Mouse (Mus musculus): Measurements from ENCODE around the gene Bcas3. TPM values are rescaled to one million over a fixed set of nuclear protein-coding genes. Genes with fewer than 3 reads are reported as not detected.
"Not testable (repeated sequence)": the region's sequence is repeated elsewhere in the genome, so short reads cannot be mapped to it uniquely, and the experiment has no call there.

The Bcas3 gene
- polyA plus RNA-seq, 1 experiment: 25.3 TPM

GRCm38 (mm10) chr11:85492231-85492630, 139.3 kb downstream of the Bcas3 start:
- Histone ChIP-seq H3K4me1 (ENCODE audit: control insufficient read depth, insufficient read depth, insufficient read length) (no peaks in the 10 kb centered on the region), H3K27me3 (ENCODE audit: control insufficient read depth, insufficient read depth, low read length) (no peaks in the 10 kb centered on the region), H3K4me3 (ENCODE audit: extremely low read depth, insufficient read depth, insufficient read length) (no peak overlapping the region), H3K36me3 (ENCODE audit: control insufficient read depth, insufficient read depth, low read length) (0 out of 2 replicates have a peak, but pooled peaks cover 1% of the 10 kb centered on the region), H3K27ac (ENCODE audit: insufficient read depth, low read length) (no peak overlapping the region)
- TF ChIP-seq CTCF (IDR thresholded peaks at IDR 0.05; ENCODE audit: extremely low read depth, insufficient read depth, insufficient read length, insufficient replicate concordance) (no peak), POLR2A (IDR thresholded peaks at IDR 0.05; ENCODE audit: low read depth, low read length) (no peak)
- WGBS: 58% methylated on average over 12 of the region's 12 CpGs
- no peak for DNase-seq (ENCODE audit: low read depth in 1 of 2, low spot score in 2 of 2)

- Histone ChIP-seq H3K36me3 (ENCODE audit: control insufficient read depth, insufficient read depth, low read length) (0 out of 2 replicates have a peak, but pooled peaks cover 1% of the 10 kb centered on the region), H3K27me3 (ENCODE audit: control insufficient read depth, insufficient read depth, low read length) (no peaks in the 10 kb centered on the region), H3K4me3 (ENCODE audit: extremely low read depth, insufficient read depth, insufficient read length) (no peak overlapping the region), H3K27ac (ENCODE audit: insufficient read depth, low read length) (no peak overlapping the region), H3K4me1 (ENCODE audit: control insufficient read depth, insufficient read depth, insufficient read length) (no peaks in the 10 kb centered on the region)
- DNase-seq (ENCODE audit: low read depth in 1 of 2, low spot score in 2 of 2): no peak
- no peak for TF ChIP-seq CTCF (IDR thresholded peaks at IDR 0.05; ENCODE audit: extremely low read depth, insufficient read depth, insufficient read length, insufficient replicate concordance)
- TF ChIP-seq POLR2A (IDR thresholded peaks at IDR 0.05; ENCODE audit: low read depth, low read length): no peak
- 63% methylated on average over 3 of the region's 3 CpGs for WGBS
Observed at GRCm38 (mm10) chr11:85492666-85493065, 139.7 kb downstream of the Bcas3 start.

GRCm38 (mm10) chr11:85499561-85499960, 146.6 kb downstream of the Bcas3 start:
- TF ChIP-seq CTCF (IDR thresholded peaks at IDR 0.05; ENCODE audit: extremely low read depth, insufficient read depth, insufficient read length, insufficient replicate concordance): no peak
- TF ChIP-seq POLR2A (IDR thresholded peaks at IDR 0.05; ENCODE audit: low read depth, low read length): no peak
- Histone ChIP-seq H3K27ac (ENCODE audit: insufficient read depth, low read length) (no peak overlapping the region), H3K36me3 (ENCODE audit: control insufficient read depth, insufficient read depth, low read length) (0 out of 2 replicates have a peak, but pooled peaks cover 1% of the 10 kb centered on the region), H3K4me1 (ENCODE audit: control insufficient read depth, insufficient read depth, insufficient read length) (no peaks in the 10 kb centered on the region), H3K4me3 (ENCODE audit: extremely low read depth, insufficient read depth, insufficient read length) (no peak overlapping the region), H3K27me3 (ENCODE audit: control insufficient read depth, insufficient read depth, low read length) (no peaks in the 10 kb centered on the region)
- no peak for DNase-seq (ENCODE audit: low read depth in 1 of 2, low spot score in 2 of 2)
- 92% methylated on average over 5 of the region's 5 CpGs for WGBS

- Histone ChIP-seq H3K4me1 (ENCODE audit: control insufficient read depth, insufficient read depth, insufficient read length) (no peaks in the 10 kb centered on the region), H3K27me3 (ENCODE audit: control insufficient read depth, insufficient read depth, low read length) (no peaks in the 10 kb centered on the region), H3K36me3 (ENCODE audit: control insufficient read depth, insufficient read depth, low read length) (no peaks in the 10 kb centered on the region), H3K4me3 (ENCODE audit: extremely low read depth, insufficient read depth, insufficient read length) (no peak overlapping the region), H3K27ac (ENCODE audit: insufficient read depth, low read length) (no peak overlapping the region)
- no peak for TF ChIP-seq POLR2A (IDR thresholded peaks at IDR 0.05; ENCODE audit: low read depth, low read length)
- TF ChIP-seq CTCF (IDR thresholded peaks at IDR 0.05; ENCODE audit: extremely low read depth, insufficient read depth, insufficient read length, insufficient replicate concordance): no peak
- WGBS: 84% methylated on average over 3 of the region's 3 CpGs
- no peak for DNase-seq (ENCODE audit: low read depth in 1 of 2, low spot score in 2 of 2)
Observed at GRCm38 (mm10) chr11:85502031-85502430, 149.1 kb downstream of the Bcas3 start.

GRCm38 (mm10) chr11:85504812-85505211, 151.8 kb downstream of the Bcas3 start:
- H3K27me3 ChIP-seq (ENCODE audit: control insufficient read depth, insufficient read depth, low read length); DNase-seq (ENCODE audit: low read depth in 1 of 2, low spot score in 2 of 2); H3K4me3 ChIP-seq (ENCODE audit: extremely low read depth, insufficient read depth, insufficient read length); H3K36me3 ChIP-seq (ENCODE audit: control insufficient read depth, insufficient read depth, low read length); H3K4me1 ChIP-seq (ENCODE audit: control insufficient read depth, insufficient read depth, insufficient read length); H3K27ac ChIP-seq (ENCODE audit: insufficient read depth, low read length): not testable (repeated sequence)
- WGBS: 93% methylated on average over 4 of the region's 4 CpGs

GRCm38 (mm10) chr11:85505811-85506210, 152.8 kb downstream of the Bcas3 start:
- Histone ChIP-seq H3K4me3 (ENCODE audit: extremely low read depth, insufficient read depth, insufficient read length) (no peak overlapping the region), H3K36me3 (ENCODE audit: control insufficient read depth, insufficient read depth, low read length) (no peaks in the 10 kb centered on the region; the same call in 1 of the 2 replicates), H3K27me3 (ENCODE audit: control insufficient read depth, insufficient read depth, low read length) (no peaks in the 10 kb centered on the region), H3K4me1 (ENCODE audit: control insufficient read depth, insufficient read depth, insufficient read length) (no peaks in the 10 kb centered on the region), H3K27ac (ENCODE audit: insufficient read depth, low read length) (no peak overlapping the region)
- no peak for TF ChIP-seq CTCF (IDR thresholded peaks at IDR 0.05; ENCODE audit: extremely low read depth, insufficient read depth, insufficient read length, insufficient replicate concordance)
- TF ChIP-seq POLR2A (IDR thresholded peaks at IDR 0.05; ENCODE audit: low read depth, low read length): no peak
- no peak for DNase-seq (ENCODE audit: low read depth in 1 of 2, low spot score in 2 of 2)
- WGBS: 77% methylated on average over 4 of the region's 4 CpGs

GRCm38 (mm10) chr11:85509334-85509733, 156.4 kb downstream of the Bcas3 start:
- H3K4me3 ChIP-seq (ENCODE audit: extremely low read depth, insufficient read depth, insufficient read length): no peak overlapping the region
- TF ChIP-seq CTCF (IDR thresholded peaks at IDR 0.05; ENCODE audit: extremely low read depth, insufficient read depth, insufficient read length, insufficient replicate concordance) (no peak), POLR2A (IDR thresholded peaks at IDR 0.05; ENCODE audit: low read depth, low read length) (no peak)
- no peaks in the 10 kb centered on the region for H3K27me3 ChIP-seq (ENCODE audit: control insufficient read depth, insufficient read depth, low read length)
- H3K4me1 ChIP-seq (ENCODE audit: control insufficient read depth, insufficient read depth, insufficient read length): no peaks in the 10 kb centered on the region
- DNase-seq (ENCODE audit: low read depth in 1 of 2, low spot score in 2 of 2): no peak
- H3K36me3 ChIP-seq (ENCODE audit: control insufficient read depth, insufficient read depth, low read length): no peaks in the 10 kb centered on the region; the same call in none of the 2 replicates
- no peak overlapping the region for H3K27ac ChIP-seq (ENCODE audit: insufficient read depth, low read length)
- 91% methylated on average over 12 of the region's 12 CpGs for WGBS
